Mouse (Mus musculus): ENCODE results near the gene Degs2. TPM values are rescaled to one million over a fixed set of nuclear protein-coding genes. Genes with fewer than 3 reads are reported as not detected.

Degs2 gene
- total RNA-seq, 2 experiments from 2014 or later = 4.1 to 5.0 TPM

- peak in 1 of 2 experiments; percentile 24 for DNase-seq
Measured at GRCm38 (mm10) chr12:108651053-108651660, 51.0 kb downstream of the Degs2 start.

- DNase-seq = no peak
Measured at GRCm38 (mm10) chr12:108647784-108648183, 54.3 kb downstream of the Degs2 start.

- no peak for DNase-seq
Measured at GRCm38 (mm10) chr12:108646234-108646633, 55.9 kb downstream of the Degs2 start.

- no peak for DNase-seq
Measured at GRCm38 (mm10) chr12:108642019-108642418, 60.1 kb downstream of the Degs2 start.

- no peak for DNase-seq
Measured at GRCm38 (mm10) chr12:108639126-108639525, 63.0 kb downstream of the Degs2 start.

GRCm38 (mm10) chr12:108637440-108637839, 64.7 kb downstream of the Degs2 start:
- DNase-seq = no peak

- no peak for DNase-seq
Measured at GRCm38 (mm10) chr12:108635501-108635900, 66.6 kb downstream of the Degs2 start.

GRCm38 (mm10) chr12:108634031-108634430, 68.1 kb downstream of the Degs2 start:
- no peak for DNase-seq

GRCm38 (mm10) chr12:108632501-108632900, 69.6 kb downstream of the Degs2 start:
- no peak for DNase-seq

GRCm38 (mm10) chr12:108630741-108631688, 71.1 kb downstream of the Degs2 start:
- DNase-seq = no peak

GRCm38 (mm10) chr12:108629556-108629955, 72.6 kb downstream of the Degs2 start:
- DNase-seq = no peak

Small RNA genes within 50 kb of the gene (microRNA-seq; reads per million reads assigned to microRNA genes)
- gene Gm23872 (0 reads per million in 2 experiments), gene Mir342 (2,445 to 4,825 reads per million in 2 experiments)

Other genes with a start within 250 kb of the Degs2 start
- 100 to 1,000 TPM; 191 TPM for gene Evl, start 147.6 kb downstream of the Degs2 start, total RNA-seq (2021)
- 10 to 100 TPM; 52.1 to 55.8 TPM for gene Yy1, start 90.7 kb upstream of the Degs2 start, total RNA-seq (2021)
- 10 to 100 TPM; 21.8 to 22.9 TPM for gene Slc25a29, start 133.6 kb upstream of the Degs2 start, total RNA-seq (2021)
- 10 to 100 TPM; 10.8 to 12.1 TPM for gene Slc25a47, start 133.7 kb upstream of the Degs2 start, total RNA-seq (2021)
- gene Wdr25, start 191.3 kb upstream of the Degs2 start, total RNA-seq (2021) = 10 to 100 TPM; 13.0 to 14.6 TPM
- gene Wars, start 191.9 kb upstream of the Degs2 start, total RNA-seq (2021) = 10 to 100 TPM; 83.6 to 85.6 TPM

All from layer of hippocampus, postnatal 36 days (tissue).